Mouse (Mus musculus): ENCODE data around the gene Abhd12. TPM values are rescaled to one million over a fixed set of nuclear protein-coding genes. Genes with fewer than 3 reads are reported as not detected.
A peak's percentile ranks its signal among the peaks of the same experiment; 100 is the strongest.
"Not testable (repeated sequence)": the region's sequence is repeated elsewhere in the genome, so short reads cannot be mapped to it uniquely, and the experiment has no call there.

The Abhd12 gene
- polyA plus RNA-seq, 1 experiment from 2014 or later, result 77.8 TPM

DNA sequence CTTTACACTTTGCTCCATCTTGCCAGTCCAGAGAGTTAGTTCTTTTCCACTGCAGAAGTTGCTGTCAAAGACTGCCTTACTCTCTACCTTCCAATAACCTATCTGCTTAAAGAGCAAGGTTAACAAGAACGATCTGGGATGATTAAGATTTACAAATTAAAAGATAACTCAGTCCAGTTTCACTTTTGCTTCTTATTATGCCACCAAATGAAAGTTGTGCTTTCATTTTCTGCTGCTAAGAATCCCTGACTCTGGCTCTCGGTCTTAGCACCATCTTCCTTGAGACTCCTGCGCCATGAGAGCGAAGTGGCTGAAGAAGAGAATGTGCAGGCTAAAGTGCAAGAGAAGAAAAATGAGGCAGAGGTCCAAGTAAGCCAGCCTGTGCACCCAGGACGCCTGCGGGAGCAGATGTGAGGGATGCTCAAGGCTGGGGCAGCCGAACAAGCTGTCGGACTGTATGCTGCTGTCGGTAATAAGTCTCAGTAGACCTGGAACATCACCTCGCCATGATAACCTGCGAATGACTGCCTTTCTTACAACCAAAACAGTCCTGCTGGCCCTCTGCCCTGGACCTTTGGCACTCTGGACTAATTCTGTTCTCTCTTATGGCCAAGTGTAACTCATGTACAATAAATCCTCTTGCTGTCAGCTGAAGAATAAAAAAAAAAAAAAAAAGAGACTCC lies 22.6 kb upstream of the Abhd12 start:
- H3K27ac ChIP-seq, result no peak overlapping the region
- no peak overlapping the region for H3K9ac ChIP-seq
- H3K4me2 ChIP-seq (replicated peaks), result no peak overlapping the region
- H3K4me3 ChIP-seq, result no peak overlapping the region
- no peak for ATAC-seq (ENCODE audit: low FRiP score, low read depth)
- 92% methylated on average over 11 of the region's 11 CpGs for WGBS
- no peaks in the 10 kb centered on the region for H3K4me1 ChIP-seq
- H3K27me3 ChIP-seq (replicated peaks), result no peaks in the 10 kb centered on the region
- no peaks in the 10 kb centered on the region for H3K9me3 ChIP-seq
- H3K36me3 ChIP-seq, result peaks cover 17% of the 10 kb centered on the region

GRCm38 (mm10) chr2:150923505-150923904 lies 19.0 kb upstream of the Abhd12 start:
- H3K4me1 ChIP-seq, result no peaks in the 10 kb centered on the region
- 89% methylated on average over 7 of the region's 7 CpGs for WGBS
- no peak overlapping the region for H3K27ac ChIP-seq
- H3K36me3 ChIP-seq, result peaks cover 15% of the 10 kb centered on the region; the same call in 1 of the 2 replicates
- no peaks in the 10 kb centered on the region for H3K9me3 ChIP-seq
- no peak overlapping the region for H3K4me3 ChIP-seq
- no peak for ATAC-seq (ENCODE audit: low FRiP score, low read depth)
- no peak overlapping the region for H3K4me2 ChIP-seq (replicated peaks)
- H3K27me3 ChIP-seq (replicated peaks), result no peaks in the 10 kb centered on the region
- H3K9ac ChIP-seq, result no peak overlapping the region

DNA sequence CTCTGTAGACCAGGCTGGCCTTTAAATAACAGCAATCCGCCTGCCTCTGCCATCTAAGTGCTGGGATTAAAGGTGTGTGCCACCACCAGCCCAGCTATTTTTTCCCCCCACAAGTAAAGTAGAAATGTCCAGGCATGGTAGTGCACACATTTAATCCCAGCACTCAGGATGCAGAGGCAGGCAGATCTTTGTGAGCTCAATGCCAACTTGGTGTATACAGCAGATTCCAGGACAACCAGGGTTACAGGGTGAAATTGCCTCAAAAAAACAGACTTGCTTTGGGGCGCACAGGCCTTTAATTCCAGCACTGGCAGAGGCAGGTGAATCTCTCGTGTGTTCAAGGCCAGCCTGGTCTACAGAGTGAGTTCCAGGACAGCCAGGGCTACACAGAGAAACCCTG lies 18.5 kb upstream of the Abhd12 start:
- no peak overlapping the region for H3K4me2 ChIP-seq (replicated peaks)
- WGBS, result 88% methylated on average over 3 of the region's 3 CpGs
- H3K27me3 ChIP-seq (replicated peaks), result no peaks in the 10 kb centered on the region
- no peak overlapping the region for H3K27ac ChIP-seq
- no peak overlapping the region for H3K9ac ChIP-seq
- no peaks in the 10 kb centered on the region for H3K4me1 ChIP-seq
- ATAC-seq (ENCODE audit: low FRiP score, low read depth), result no peak
- H3K4me3 ChIP-seq, result no peak overlapping the region
- H3K9me3 ChIP-seq, result no peaks in the 10 kb centered on the region
- peaks cover 16% of the 10 kb centered on the region; the same call in 1 of the 2 replicates for H3K36me3 ChIP-seq

DNA sequence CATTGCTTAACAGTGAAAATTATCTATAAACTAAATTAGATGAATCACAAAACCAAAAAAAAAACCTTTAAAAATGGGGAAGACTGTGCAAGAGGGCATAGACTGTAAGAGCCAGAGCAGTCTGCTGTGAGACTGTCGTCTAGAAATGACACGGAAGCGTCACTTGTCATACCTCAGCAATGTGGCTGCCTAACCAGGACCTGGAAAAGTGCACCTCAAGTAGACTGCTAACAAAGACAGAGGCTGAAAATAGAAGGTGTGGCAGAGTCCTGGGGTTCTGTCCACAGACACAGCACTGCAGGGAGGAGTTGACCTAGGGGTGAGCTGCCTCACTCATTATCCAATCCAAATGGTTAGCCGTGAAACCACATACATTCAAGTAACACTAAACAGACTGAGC lies 17.6 kb upstream of the Abhd12 start:
- H3K36me3 ChIP-seq, result peaks cover 22% of the 10 kb centered on the region

GRCm38 (mm10) chr2:150921697-150922096 lies 17.2 kb upstream of the Abhd12 start:
- no peaks in the 10 kb centered on the region for H3K27me3 ChIP-seq (replicated peaks)
- no peaks in the 10 kb centered on the region for H3K9me3 ChIP-seq
- no peaks in the 10 kb centered on the region for H3K4me1 ChIP-seq
- peaks cover 27% of the 10 kb centered on the region for H3K36me3 ChIP-seq
- H3K4me3 ChIP-seq, result no peak overlapping the region
- no peak for ATAC-seq (ENCODE audit: low FRiP score, low read depth)
- H3K9ac ChIP-seq, result no peak overlapping the region
- 93% methylated on average over 6 of the region's 6 CpGs for WGBS
- H3K4me2 ChIP-seq (replicated peaks), result no peak overlapping the region
- no peak overlapping the region for H3K27ac ChIP-seq

More for the DNA sequence above, 17.6 kb upstream of the Abhd12 start:
- Histone ChIP-seq H3K9me3 (no peaks in the 10 kb centered on the region), H3K4me3 (no peak overlapping the region), H3K27ac (no peak overlapping the region), H3K27me3 (replicated peaks) (no peaks in the 10 kb centered on the region), H3K4me2 (replicated peaks) (no peak overlapping the region), H3K4me1 (no peaks in the 10 kb centered on the region), H3K9ac (no peak overlapping the region)
- ATAC-seq (ENCODE audit: low FRiP score, low read depth), result no peak
- WGBS, result 96% methylated on average over 4 of the region's 4 CpGs

DNA sequence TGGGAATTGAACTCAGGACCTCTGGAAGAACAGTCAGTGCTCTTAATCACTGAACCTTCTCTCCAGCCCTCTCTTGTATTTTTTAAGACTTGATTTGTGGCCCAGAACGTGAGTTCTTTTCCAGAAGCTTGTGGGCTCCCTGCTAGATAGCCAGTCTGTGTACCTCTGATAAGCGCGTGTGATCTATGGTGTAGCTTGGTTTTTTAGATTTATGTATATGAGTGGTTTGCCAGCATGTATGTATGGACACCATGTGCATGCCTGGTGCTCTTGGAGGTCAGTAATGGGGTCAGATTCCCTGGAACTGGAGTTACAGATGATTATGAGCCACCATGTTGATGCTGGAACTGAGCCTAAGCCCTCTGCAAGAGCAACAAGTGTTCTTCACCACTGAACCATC lies 16.0 kb upstream of the Abhd12 start:
- H3K9me3 ChIP-seq, result no peaks in the 10 kb centered on the region
- H3K4me1 ChIP-seq, result no peaks in the 10 kb centered on the region
- H3K4me3 ChIP-seq, result no peak overlapping the region
- 88% methylated on average over 3 of the region's 3 CpGs for WGBS
- no peak overlapping the region for H3K27ac ChIP-seq
- H3K27me3 ChIP-seq (replicated peaks), result no peaks in the 10 kb centered on the region
- no peak for ATAC-seq (ENCODE audit: low FRiP score, low read depth)
- H3K36me3 ChIP-seq, result peaks cover 21% of the 10 kb centered on the region
- H3K4me2 ChIP-seq (replicated peaks), result no peak overlapping the region
- no peak overlapping the region for H3K9ac ChIP-seq

DNA sequence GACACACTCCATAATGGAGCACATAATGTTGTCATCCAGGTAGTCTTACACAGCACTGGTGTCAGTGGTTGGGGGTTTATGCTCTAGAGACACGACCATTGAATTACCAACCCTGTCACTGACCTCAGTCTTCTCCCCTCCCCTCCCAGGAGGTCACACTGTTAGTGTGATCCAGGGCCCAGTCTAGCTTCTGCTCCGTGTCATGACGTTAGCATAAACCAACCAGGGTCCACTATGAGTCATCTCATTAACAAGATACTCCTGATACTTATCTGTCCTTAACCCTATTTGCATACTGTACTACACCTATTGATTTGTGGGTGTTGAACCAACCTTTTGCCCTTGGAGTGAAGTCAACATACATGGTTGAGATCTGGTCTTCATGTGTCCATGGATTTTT lies 14.2 kb upstream of the Abhd12 start:
- H3K4me1 ChIP-seq, result no peaks in the 10 kb centered on the region
- H3K9me3 ChIP-seq, result no peaks in the 10 kb centered on the region
- no peak overlapping the region for H3K4me2 ChIP-seq (replicated peaks)
- 94% methylated on average over 3 of the region's 3 CpGs for WGBS
- H3K9ac ChIP-seq, result no peak overlapping the region
- H3K4me3 ChIP-seq, result no peak overlapping the region
- no peaks in the 10 kb centered on the region for H3K27me3 ChIP-seq (replicated peaks)
- peaks cover 21% of the 10 kb centered on the region for H3K36me3 ChIP-seq
- no peak overlapping the region for H3K27ac ChIP-seq
- ATAC-seq (ENCODE audit: low FRiP score, low read depth), result no peak

DNA sequence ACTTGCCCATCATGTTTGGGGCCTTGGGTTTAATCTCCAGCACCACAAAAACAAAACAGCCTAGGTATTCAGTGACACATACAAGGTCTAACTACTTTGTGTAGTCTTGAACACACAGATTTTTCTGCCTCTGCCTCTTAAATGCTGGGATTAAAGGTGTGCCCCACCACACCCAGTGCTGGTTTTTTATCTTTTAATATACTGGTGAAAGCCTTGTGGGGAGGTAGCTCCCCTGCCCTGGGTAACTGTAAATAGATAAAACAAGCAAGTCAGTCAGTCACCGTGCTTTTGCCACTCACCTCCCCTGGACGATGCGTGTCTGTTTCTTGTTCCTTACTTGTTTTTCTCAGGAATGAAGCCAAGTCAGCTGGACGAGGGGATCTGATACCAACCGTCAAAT lies 11.2 kb upstream of the Abhd12 start:
- WGBS, result 94% methylated on average over 5 of the region's 5 CpGs
- Histone ChIP-seq H3K4me3 (no peak overlapping the region), H3K9me3 (no peaks in the 10 kb centered on the region), H3K27me3 (replicated peaks) (no peaks in the 10 kb centered on the region), H3K36me3 (peaks cover 16% of the 10 kb centered on the region), H3K9ac (no peak overlapping the region), H3K4me1 (no peaks in the 10 kb centered on the region), H3K27ac (no peak overlapping the region), H3K4me2 (replicated peaks) (no peak overlapping the region)
- ATAC-seq (ENCODE audit: low FRiP score, low read depth), result no peak

DNA sequence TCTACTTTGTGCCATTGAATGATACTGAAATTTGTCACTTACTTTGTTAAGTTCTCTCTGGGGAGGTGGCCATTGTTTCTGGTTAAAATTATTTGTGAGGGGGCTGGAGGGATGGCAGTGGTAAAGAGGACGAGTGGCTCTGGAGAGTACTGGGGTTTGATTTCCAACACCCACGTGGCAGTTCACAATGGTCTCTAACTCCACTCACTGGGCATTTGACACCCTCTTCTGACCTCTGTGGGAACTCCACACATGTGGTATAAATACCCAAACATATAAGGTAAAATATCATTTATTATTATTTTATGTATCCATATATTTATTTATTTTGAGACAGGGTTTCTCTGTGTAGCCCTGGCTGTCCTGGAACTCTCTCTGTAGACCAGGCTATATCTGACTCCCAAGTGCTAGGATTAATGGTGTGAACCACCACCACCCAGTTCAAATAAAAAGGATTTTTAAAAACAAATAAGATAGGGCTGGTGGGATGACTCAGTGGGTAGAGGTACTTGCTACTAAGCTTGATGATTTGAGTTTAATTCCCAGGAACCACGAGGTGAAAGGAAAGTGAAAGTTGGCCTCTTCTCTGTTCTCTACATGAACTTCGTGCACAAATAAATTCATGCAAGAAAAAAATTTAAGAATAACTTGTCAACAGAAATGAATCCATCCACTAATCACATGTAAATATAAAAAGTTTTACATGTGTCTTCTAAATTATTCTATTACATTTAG lies 10.4 kb upstream of the Abhd12 start:
- no peaks in the 10 kb centered on the region for H3K27me3 ChIP-seq (replicated peaks)
- peaks cover 16% of the 10 kb centered on the region for H3K36me3 ChIP-seq
- WGBS, result 78% methylated on average over 4 of the region's 4 CpGs
- H3K4me3 ChIP-seq, result no peak overlapping the region
- no peak for ATAC-seq (ENCODE audit: low FRiP score, low read depth)
- H3K9me3 ChIP-seq, result no peaks in the 10 kb centered on the region
- H3K4me2 ChIP-seq (replicated peaks), result no peak overlapping the region
- H3K4me1 ChIP-seq, result peaks cover 7% of the 10 kb centered on the region
- H3K9ac ChIP-seq, result no peak overlapping the region
- H3K27ac ChIP-seq, result no peak overlapping the region

- peak overlapping the region; percentile 54 for H3K9ac ChIP-seq
- H3K4me2 ChIP-seq (replicated peaks), result peak overlapping the region; percentile 61
- ATAC-seq (ENCODE audit: low FRiP score, low read depth), result peak; percentile 11; the same call in 1 of the 2 replicates
- peak overlapping the region; percentile 65 for H3K4me3 ChIP-seq
- H3K36me3 ChIP-seq, result no peaks in the 10 kb centered on the region
- H3K4me1 ChIP-seq, result peaks cover 7% of the 10 kb centered on the region
- 42% methylated on average over 9 of the region's 10 CpGs for WGBS
- H3K27ac ChIP-seq, result no peak overlapping the region
- no peaks in the 10 kb centered on the region for H3K27me3 ChIP-seq (replicated peaks)
- H3K9me3 ChIP-seq, result no peaks in the 10 kb centered on the region
These were observed 5.8 kb upstream of the Abhd12 start for GRCm38 (mm10) chr2:150910295-150910881.

DNA sequence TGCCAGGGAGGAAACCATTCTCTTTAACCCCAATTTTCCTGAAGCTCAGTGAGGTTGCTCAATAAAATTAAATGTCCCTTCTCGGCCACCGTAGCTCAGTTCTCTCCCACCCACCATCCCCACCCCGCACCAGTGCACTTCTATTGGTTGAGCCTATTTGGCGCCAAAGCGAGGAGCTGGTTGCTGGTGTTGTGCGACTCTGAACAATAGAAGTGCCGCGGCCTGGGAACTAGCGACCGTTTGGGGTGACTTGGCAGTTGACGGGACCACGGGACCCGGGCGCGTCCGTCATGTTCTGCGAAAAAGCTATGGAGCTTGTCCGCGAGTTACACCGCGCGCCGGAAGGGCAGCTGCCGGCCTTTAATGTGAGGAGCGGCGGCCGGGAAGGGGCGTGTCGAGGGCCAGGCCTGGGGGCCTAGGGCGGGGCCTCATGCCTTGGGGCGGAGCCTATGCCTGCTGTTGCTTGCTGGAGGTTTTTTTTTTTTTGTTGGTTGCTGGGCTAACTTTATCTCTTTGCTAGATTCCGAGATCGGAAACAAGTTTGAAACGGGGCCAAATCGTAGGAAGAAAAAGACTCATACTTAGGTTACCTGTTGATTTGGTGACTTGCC lies 5.0 kb upstream of the Abhd12 start:
- ATAC-seq (ENCODE audit: low FRiP score, low read depth), result peak; percentile 93
- H3K4me2 ChIP-seq (replicated peaks), result peak overlapping the region; percentile 61
- WGBS, result under 1% methylated on average over 35 of the region's 35 CpGs

GRCm38 (mm10) chr2:150908881-150909280 lies 4.3 kb upstream of the Abhd12 start:
- not testable (repeated sequence) for H3K4me3 ChIP-seq; H3K27me3 ChIP-seq (replicated peaks); H3K9ac ChIP-seq; H3K4me1 ChIP-seq; ATAC-seq (ENCODE audit: low FRiP score, low read depth); H3K27ac ChIP-seq; H3K36me3 ChIP-seq; H3K9me3 ChIP-seq
- H3K4me2 ChIP-seq (replicated peaks), result peak overlapping the region; percentile 61
- WGBS, result 53% methylated on average over 6 of the region's 6 CpGs

More for the DNA sequence above, 5.0 kb upstream of the Abhd12 start:
- no peaks in the 10 kb centered on the region for H3K36me3 ChIP-seq
- peak overlapping the region; percentile 54 for H3K9ac ChIP-seq
- peaks cover 7% of the 10 kb centered on the region for H3K4me1 ChIP-seq
- no peaks in the 10 kb centered on the region for H3K27me3 ChIP-seq (replicated peaks)
- no peaks in the 10 kb centered on the region for H3K9me3 ChIP-seq
- H3K4me3 ChIP-seq, result peak overlapping the region; percentile 65
- H3K27ac ChIP-seq, result 0 out of 2 replicates have a peak overlapping the region, but pooled peaks have one; percentile 42
